Mouse (Mus musculus): ENCODE results near the gene Ctnnal1.

The Ctnnal1 gene

GRCm38 (mm10) chr4:56858733-56859132 lies 6.3 kb downstream of the Ctnnal1 start:
- DNase-seq = no peak

GRCm38 (mm10) chr4:56856371-56856949 lies 8.5 kb downstream of the Ctnnal1 start:
- DNase-seq = no peak

- DNase-seq = no peak
Measured at GRCm38 (mm10) chr4:56855935-56856334, 9.1 kb downstream of the Ctnnal1 start.

- DNase-seq = no peak
Measured at GRCm38 (mm10) chr4:56850724-56851123, 14.3 kb downstream of the Ctnnal1 start.

- no peak for DNase-seq
Measured at GRCm38 (mm10) chr4:56848044-56848443, 16.9 kb downstream of the Ctnnal1 start.

GRCm38 (mm10) chr4:56847400-56847799 lies 17.6 kb downstream of the Ctnnal1 start:
- no peak for DNase-seq

- no peak for DNase-seq
Measured at GRCm38 (mm10) chr4:56845896-56846533, 19.0 kb downstream of the Ctnnal1 start.

GRCm38 (mm10) chr4:56844911-56845310 lies 20.1 kb downstream of the Ctnnal1 start:
- no peak for DNase-seq

- DNase-seq = no peak
Measured at GRCm38 (mm10) chr4:56843963-56844362, 21.0 kb downstream of the Ctnnal1 start.

GRCm38 (mm10) chr4:56842501-56842900 lies 22.5 kb downstream of the Ctnnal1 start:
- DNase-seq = no peak

GRCm38 (mm10) chr4:56840297-56840696 lies 24.7 kb downstream of the Ctnnal1 start:
- DNase-seq = no peak

GRCm38 (mm10) chr4:56837661-56838060 lies 27.3 kb downstream of the Ctnnal1 start:
- no peak for DNase-seq

GRCm38 (mm10) chr4:56831998-56832397 lies 33.0 kb downstream of the Ctnnal1 start:
- no peak for DNase-seq

- DNase-seq = peak; percentile 13 to 22
Measured at GRCm38 (mm10) chr4:56831013-56831609, 33.9 kb downstream of the Ctnnal1 start.

GRCm38 (mm10) chr4:56829511-56829921 lies 35.5 kb downstream of the Ctnnal1 start:
- no peak for DNase-seq

- no peak for DNase-seq
Measured at GRCm38 (mm10) chr4:56828932-56829331, 36.1 kb downstream of the Ctnnal1 start.

GRCm38 (mm10) chr4:56824231-56824630 lies 40.8 kb downstream of the Ctnnal1 start:
- DNase-seq = no peak

GRCm38 (mm10) chr4:56820017-56820550 lies 44.9 kb downstream of the Ctnnal1 start:
- peak; percentile 13 to 15 for DNase-seq

- DNase-seq = no peak
Measured at GRCm38 (mm10) chr4:56815131-56815530, 49.9 kb downstream of the Ctnnal1 start.

GRCm38 (mm10) chr4:56812096-56812495 lies 52.9 kb downstream of the Ctnnal1 start:
- no peak for DNase-seq

- no peak for DNase-seq
Measured at GRCm38 (mm10) chr4:56811642-56812041, 53.3 kb downstream of the Ctnnal1 start.

GRCm38 (mm10) chr4:56809050-56809449 lies 55.9 kb downstream of the Ctnnal1 start:
- DNase-seq = no peak

GRCm38 (mm10) chr4:56802669-56803150 lies 62.3 kb downstream of the Ctnnal1 start:
- no peak for DNase-seq
